Mouse (Mus musculus): Measurements from ENCODE around the gene Edn3. TPM values are rescaled to one million over a fixed set of nuclear protein-coding genes. Genes with fewer than 3 reads are reported as not detected.

Edn3 gene
- total and polyA plus RNA-seq, 3 experiments: not detected

DNA sequence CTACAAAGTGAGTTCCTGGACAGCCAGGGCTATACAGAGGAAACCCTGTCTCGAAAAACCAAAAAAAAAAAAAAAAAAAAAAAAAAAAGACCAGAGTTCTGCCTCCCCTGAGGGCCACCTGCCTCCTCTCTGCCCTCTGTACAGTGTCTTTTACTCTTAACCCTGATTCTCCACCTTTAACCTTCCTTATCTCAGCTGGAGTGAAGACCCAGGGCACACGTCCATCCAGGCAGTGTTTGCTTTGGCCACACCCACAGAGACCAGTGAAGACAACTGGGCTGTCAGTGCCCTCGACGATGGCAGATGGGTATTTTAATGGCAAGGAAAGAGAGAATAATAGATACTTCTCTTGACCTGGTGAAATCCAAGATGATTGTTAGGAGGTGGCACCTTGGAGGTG, 1.2 kb upstream of the Edn3 start:
- Histone ChIP-seq H3K4me3 (ENCODE audit: control insufficient read depth in 1 of 2, insufficient read depth in 1 of 2, low read depth in 2 of 2, low read length in 2 of 2) (no peak overlapping the region), H3K27ac (ENCODE audit: control insufficient read depth, low read depth, low read length) (no peak overlapping the region), H3K36me3 (ENCODE audit: control insufficient read depth in 1 of 2, insufficient read depth in 2 of 2, low read length in 2 of 2) (no peaks in the 10 kb centered on the region), H3K79me2 (ENCODE audit: control insufficient read depth, insufficient read depth, low read length, poor library complexity) (no peaks in the 10 kb centered on the region), H3K4me1 (ENCODE audit: control insufficient read depth in 1 of 2, insufficient read depth in 2 of 2, low read length in 2 of 2) (no peaks in the 10 kb centered on the region), H3K9ac (ENCODE audit: control insufficient read depth, low read depth, low read length, poor library complexity, severe bottlenecking) (no peak overlapping the region), H3K27me3 (ENCODE audit: control insufficient read depth in 1 of 2, insufficient read depth in 2 of 2, low read length in 2 of 2) (no peaks in the 10 kb centered on the region), H3K9me3 (replicated peaks; ENCODE audit: insufficient read depth, low read length) (no peaks in the 10 kb centered on the region)
- DNase-seq (ENCODE audit: low read depth, low spot score): no peak
- TF ChIP-seq MAZ (IDR thresholded peaks at IDR 0.05; ENCODE audit: low read depth, low read length) (no peak), SIN3A (IDR thresholded peaks at IDR 0.05; ENCODE audit: low read length) (no peak), ZC3H11A (IDR thresholded peaks at IDR 0.05; ENCODE audit: low read depth, low read length) (no peak), SMC3 (IDR thresholded peaks at IDR 0.05; ENCODE audit: low read depth, low read length) (no peak), NRF1 (IDR thresholded peaks at IDR 0.05; ENCODE audit: insufficient read depth, low read depth, low read length, poor library complexity, severe bottlenecking) (no peak), CHD1 (IDR thresholded peaks at IDR 0.05; ENCODE audit: low read depth, low read length) (no peak), NELFE (IDR thresholded peaks at IDR 0.05; ENCODE audit: low read depth, low read length) (no peak), TBP (IDR thresholded peaks at IDR 0.05; ENCODE audit: low read depth, low read length) (no peak), HCFC1 (IDR thresholded peaks at IDR 0.05; ENCODE audit: low read depth, low read length) (no peak), POLR2A (IDR thresholded peaks at IDR 0.05; ENCODE audit: control insufficient read depth in 1 of 2, insufficient read depth in 1 of 2, low read depth in 1 of 2, low read length in 2 of 2, poor library complexity in 1 of 2) (no peak), BHLHE40 (IDR thresholded peaks at IDR 0.05; ENCODE audit: borderline replicate concordance, low read depth, low read length) (no peak), JUND (IDR thresholded peaks at IDR 0.05; ENCODE audit: low read depth, low read length) (no peak), UBTF (IDR thresholded peaks at IDR 0.05; ENCODE audit: borderline replicate concordance, insufficient read depth, low read depth, low read length) (no peak), MYC (IDR thresholded peaks at IDR 0.05; ENCODE audit: low read depth, low read length) (no peak), ZKSCAN1 (IDR thresholded peaks at IDR 0.05; ENCODE audit: low read depth, low read length) (no peak)

DNA sequence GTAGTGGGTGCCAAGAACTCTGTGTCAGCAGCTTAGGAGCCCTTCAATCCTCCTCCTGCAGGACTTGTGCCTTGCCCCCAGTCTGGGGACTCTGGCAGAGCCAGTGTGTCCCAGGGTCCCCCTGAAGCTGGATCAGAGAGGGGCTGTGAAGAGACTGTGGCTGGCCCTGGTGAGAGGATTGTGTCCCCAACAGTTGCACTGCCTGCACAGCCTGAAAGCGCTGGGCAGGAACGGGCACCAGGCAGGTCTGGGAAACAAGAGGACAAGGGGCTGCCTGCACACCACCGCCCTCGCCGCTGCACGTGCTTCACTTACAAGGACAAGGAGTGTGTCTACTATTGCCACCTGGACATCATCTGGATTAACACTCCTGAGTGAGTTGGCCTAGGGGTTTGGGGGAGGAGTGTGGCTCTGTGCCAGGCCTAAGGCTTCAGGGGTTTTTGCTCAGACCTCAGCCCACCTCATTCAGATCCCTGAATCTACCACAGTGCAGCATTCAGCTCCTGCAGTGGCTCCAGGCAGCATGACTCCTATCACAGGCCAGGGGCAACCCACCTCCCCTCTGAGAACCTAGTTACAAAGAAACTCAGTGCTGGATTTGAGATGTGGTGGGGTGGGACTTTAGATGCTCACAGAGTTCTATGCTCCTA, 1.2 kb downstream of the Edn3 start:
- no peaks in the 10 kb centered on the region for H3K9me3 ChIP-seq (replicated peaks; ENCODE audit: insufficient read depth, low read length)

More for the DNA sequence above, 1.2 kb downstream of the Edn3 start:
- Histone ChIP-seq H3K4me3 (ENCODE audit: control insufficient read depth in 1 of 2, insufficient read depth in 1 of 2, low read depth in 2 of 2, low read length in 2 of 2) (no peak overlapping the region), H3K27me3 (ENCODE audit: control insufficient read depth in 1 of 2, insufficient read depth in 2 of 2, low read length in 2 of 2) (no peaks in the 10 kb centered on the region), H3K9ac (ENCODE audit: control insufficient read depth, low read depth, low read length, poor library complexity, severe bottlenecking) (no peak overlapping the region), H3K4me1 (ENCODE audit: control insufficient read depth in 1 of 2, insufficient read depth in 2 of 2, low read length in 2 of 2) (no peaks in the 10 kb centered on the region), H3K27ac (ENCODE audit: control insufficient read depth, low read depth, low read length) (no peak overlapping the region), H3K79me2 (ENCODE audit: control insufficient read depth, insufficient read depth, low read length, poor library complexity) (no peaks in the 10 kb centered on the region), H3K36me3 (ENCODE audit: control insufficient read depth in 1 of 2, insufficient read depth in 2 of 2, low read length in 2 of 2) (no peaks in the 10 kb centered on the region)
- no peak for DNase-seq (ENCODE audit: low read depth, low spot score)
- TF ChIP-seq ZMIZ1 (IDR thresholded peaks at IDR 0.05; ENCODE audit: low read depth, low read length) (no peak), MAFK (IDR thresholded peaks at IDR 0.05; ENCODE audit: borderline replicate concordance, low read depth, low read length) (no peak), ETS1 (IDR thresholded peaks at IDR 0.05; ENCODE audit: low read depth, low read length) (no peak), RCOR1 (IDR thresholded peaks at IDR 0.05; ENCODE audit: low read depth, low read length) (no peak), ZC3H11A (IDR thresholded peaks at IDR 0.05; ENCODE audit: low read depth, low read length) (no peak), ZKSCAN1 (IDR thresholded peaks at IDR 0.05; ENCODE audit: low read depth, low read length) (no peak), E2F4 (IDR thresholded peaks at IDR 0.05; ENCODE audit: borderline replicate concordance, low read depth, low read length) (no peak), USF2 (IDR thresholded peaks at IDR 0.05; ENCODE audit: borderline replicate concordance in 1 of 2, insufficient read depth in 1 of 2, low read depth in 1 of 2, low read length in 2 of 2) (no peak), SMC3 (IDR thresholded peaks at IDR 0.05; ENCODE audit: low read depth, low read length) (no peak), NRF1 (IDR thresholded peaks at IDR 0.05; ENCODE audit: insufficient read depth, low read depth, low read length, poor library complexity, severe bottlenecking) (no peak)

Measured in MEL (cell line).